Mouse (Mus musculus): ENCODE results near the gene Tex14.
"Not testable (repeated sequence)": the region's sequence is repeated elsewhere in the genome, so short reads cannot be mapped to it uniquely, and the experiment has no call there.

Tex14 gene

DNA sequence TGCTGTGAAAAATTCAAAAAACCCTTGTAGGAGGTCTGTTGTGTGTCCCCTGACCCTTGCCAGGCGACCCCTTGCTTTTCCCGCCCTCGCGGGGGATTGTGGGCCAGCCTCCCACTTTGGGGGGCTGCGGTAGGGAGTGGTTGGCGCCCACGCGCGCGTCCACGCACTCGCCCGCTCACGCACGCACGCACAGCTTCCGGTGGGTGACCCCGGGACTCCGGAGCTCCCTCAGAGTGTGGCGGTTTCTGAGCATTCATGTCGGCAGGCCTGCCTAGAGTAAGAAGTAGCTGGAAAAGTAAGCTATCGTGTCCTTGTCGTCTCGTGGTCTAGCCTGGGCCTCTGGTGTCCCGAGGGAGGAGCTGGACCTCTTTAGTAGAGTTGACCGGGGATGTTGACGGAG lies at the start of gene Tex14, which contains the start of gene Rad51c:
TSS of gene Tex14 (plus strand) at position 190 of the 400 bp plus-strand sequence.
TSS of gene Rad51c (minus strand) at position 79 of the 400 bp plus-strand sequence.
- in situ Hi-C loops (cut with MboI, MseI) = no loop called here

DNA sequence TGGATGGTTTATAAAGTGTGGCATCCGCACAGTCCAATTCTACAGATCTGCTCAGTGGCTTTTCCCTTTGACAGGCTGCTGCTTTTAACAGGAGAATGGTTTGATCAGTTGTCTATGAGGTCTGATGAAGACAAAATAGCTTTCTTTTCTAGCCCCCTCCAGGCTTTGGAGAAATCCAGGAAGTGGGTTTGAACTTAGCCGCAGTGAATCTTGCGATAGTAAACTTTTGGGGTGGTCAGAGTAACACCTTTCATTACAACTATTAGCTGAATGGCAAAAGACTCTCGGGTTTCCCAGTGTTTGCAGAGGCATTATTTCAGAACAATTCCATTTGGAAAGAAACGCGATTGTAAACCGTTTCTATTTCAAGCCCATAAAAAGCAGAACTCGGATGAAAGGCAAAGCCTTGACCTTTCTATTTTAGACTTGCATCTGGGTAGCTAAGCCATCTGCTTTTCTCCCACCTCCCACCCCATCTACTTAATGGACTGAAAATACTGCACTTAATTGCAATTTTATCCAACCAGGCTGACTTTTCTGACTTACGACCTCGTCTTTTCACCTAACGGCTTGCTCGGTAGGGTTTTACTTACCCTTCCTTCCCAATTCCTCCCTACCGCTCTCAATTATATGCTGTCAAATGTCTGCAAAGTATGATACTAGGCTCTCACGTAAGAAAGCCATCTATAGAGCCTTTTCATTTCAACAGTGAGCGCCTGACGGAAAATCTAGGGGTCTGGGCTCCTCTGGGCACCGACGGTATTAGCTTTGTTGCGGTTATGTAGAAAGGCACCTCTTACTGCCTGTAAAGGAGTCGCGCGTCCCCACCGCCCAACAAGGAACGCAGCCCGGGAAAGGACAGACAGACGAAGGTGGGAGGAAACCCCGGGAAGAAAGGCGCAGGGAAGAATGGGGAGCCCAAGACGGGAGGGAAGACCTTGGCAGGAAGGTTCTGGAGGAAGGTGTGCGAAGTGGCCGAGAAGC lies 47.3 kb upstream of the Tex14 start:
- in situ Hi-C loops (cut with MboI, MseI) = no loop called here

DNA sequence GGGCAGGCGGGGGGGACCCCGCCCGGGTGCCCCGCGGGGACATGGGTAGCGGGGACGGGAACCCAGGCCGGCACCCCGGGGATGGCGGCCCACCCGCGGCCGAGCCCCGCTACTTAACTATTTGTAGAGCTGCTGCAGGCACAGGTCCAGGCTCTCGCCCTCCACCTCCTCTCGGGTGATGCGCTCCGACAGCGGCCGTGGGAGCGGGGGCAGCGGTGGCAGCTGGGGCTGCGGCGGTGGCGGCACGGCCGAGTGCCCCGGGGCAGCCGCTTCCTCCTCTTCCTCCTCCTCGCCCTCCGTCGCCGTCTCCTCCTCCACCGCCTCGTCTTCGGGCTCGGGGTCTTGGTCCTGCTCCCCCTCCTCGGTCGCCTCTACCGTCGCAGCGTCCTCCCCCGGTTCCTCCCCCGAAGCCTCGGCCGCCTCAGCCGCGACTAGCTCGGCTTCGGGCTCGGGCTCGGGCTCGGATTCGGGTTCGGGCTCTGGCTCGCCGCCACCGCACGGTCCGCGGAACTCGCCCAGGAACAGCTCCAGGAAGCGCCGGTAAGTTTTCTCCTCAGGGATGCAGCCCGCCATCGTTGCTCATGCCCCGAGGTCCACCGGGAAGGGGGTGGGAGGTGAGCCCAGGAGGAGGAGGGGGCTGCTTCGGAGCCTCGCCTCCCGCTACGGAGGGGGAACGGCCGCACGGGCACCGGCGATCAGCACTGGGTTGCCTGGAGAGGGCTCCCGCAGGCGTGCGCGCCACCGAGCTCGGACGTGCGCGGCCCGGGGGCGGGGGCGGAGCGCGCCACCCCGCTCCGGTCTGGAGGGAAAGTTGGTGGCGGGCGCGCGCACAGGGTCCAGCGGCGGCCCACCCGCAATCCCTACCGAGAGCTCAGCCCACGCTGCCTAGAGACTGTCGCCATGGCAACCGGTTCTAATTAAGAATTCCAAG lies 46.3 kb upstream of the Tex14 start, which contains the start of gene Ppm1e:
TSS of gene Ppm1e (minus strand) at position 693 of the 931 bp plus-strand sequence.
- in situ Hi-C loops (cut with MboI, MseI) = no loop called here

DNA sequence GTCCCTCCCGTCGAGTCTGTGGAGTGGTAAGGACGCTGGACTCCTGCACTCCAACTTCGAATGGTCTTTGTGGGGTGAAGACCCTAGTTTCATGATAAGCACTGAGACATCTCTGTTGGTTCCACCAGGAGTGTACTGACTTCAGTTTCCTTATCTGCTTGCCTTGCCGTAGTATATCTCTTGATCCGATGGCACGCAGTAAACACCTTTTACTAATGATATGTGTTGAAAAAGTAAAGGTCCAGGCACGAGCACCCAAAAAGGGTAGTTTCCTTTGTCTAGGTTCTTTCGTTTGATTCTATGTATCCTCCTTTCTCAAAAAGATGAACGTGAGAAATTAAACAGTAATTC lies 45.6 kb upstream of the Tex14 start:
- in situ Hi-C loops (cut with MboI, MseI) = no loop called here

DNA sequence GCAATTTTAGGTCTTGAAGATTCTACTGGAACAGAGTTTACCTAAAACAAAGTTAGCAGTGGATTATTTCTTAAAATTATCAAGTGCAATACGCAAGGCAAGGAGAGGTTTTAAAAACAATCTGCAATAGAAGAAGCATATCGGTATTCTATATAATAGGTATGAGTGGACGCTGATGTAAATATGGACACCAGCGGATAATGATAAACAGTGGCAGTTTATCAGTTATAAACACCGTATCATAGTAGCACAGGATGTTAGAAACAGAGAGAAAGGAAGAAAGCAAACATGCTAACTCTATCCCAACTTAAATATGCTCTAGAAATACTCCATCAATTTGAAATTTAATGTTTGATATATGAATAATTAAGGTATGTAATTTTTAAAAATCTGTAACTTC lies 39.7 kb upstream of the Tex14 start:
- in situ Hi-C loops (cut with MboI, MseI) = no loop called here

DNA sequence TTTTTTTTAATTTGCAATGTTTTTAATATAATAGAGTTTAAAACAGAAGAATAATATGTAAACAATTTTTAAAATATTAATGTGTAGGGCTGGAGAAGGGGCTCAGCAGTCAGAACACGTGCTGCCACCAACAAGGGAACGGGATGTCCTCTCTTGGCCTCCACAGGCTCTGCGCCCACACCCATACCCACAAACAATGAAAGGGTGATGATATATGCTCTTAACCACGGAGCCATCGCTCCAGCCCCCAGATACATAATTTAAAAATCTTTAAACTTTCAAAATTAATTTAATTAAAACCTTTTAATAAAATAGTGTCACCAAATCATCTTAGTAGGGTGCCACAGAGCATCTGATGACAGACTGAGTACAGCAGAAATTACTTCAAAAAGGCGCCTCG lies 37.8 kb upstream of the Tex14 start:
- in situ Hi-C loops (cut with MboI, MseI) = no loop called here

DNA sequence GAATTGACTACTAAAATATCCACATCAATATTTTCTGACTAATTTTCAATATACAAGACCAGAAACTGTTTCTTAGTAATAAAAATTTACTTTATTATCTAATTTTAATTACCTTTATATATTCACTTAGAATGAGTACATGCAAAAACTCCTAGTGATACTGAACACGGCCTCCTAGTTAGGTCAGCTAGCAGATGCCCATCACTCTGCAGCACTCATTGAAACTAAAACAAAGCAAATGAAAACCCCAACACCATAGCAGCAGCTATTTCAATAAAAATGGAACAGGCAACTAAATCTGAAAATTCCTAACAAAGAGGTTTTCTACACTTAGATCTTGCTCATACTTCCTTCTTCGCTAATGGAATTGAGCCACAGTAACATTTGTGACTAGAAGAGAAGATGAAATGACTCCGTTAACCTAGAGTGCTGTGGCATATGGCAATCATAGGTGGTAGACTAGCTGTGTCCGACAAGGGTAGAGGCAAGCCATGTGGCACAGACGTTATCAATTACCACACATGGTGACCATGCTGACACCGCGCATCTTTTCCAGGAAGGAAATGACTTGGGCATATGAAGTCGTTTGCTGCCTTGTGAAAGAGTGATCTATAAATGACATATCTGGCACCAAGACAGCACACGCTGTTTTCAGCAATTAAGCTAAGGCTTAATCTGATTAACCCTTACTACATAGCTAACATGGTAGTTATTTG lies 36.8 kb upstream of the Tex14 start:
- in situ Hi-C loops (cut with MboI, MseI) = no loop called here

DNA sequence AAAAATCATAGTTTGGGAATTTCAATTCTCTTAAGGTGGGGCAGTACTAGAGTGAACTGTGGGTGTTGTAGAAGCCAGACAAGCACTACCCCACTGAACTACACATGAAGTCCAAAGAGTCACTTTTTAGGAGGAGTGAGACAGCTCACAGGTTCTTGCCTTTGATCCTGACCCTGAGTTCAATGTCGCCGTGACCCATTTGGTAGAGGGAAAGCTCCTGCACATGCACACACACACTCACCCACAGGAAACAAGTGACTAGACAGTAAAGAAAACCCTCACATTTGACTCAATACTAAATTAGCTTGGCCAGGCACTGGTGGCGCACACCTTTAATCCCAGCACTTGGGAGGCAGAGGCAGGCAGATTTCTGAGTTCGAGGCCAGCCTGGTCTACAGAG lies 20.3 kb upstream of the Tex14 start:
- in situ Hi-C loops (cut with MboI, MseI) = loop anchor here (5.0 kb wide), 1 partner anchor 87 kb away; no protein-coding TSS in a partner anchor

DNA sequence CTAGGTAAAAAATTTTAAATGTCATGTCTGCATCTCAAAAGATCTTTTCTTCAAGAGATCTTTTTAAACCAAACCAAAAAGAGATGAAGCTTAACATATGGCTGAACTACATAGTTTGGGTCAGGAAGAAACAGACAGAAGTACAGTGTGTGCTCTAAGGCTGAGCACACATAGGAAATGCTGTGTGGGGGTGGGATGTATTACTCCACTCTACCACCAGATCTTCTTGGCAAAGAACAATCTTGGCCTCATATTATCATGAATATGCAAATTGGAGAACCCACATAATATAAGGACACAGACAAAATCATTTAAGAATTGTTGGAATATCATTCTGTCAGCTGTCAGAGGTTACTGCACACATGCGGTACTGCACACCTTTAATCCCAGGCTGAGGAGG lies 19.2 kb upstream of the Tex14 start:
- in situ Hi-C loops (cut with MboI, MseI) = no loop called here

DNA sequence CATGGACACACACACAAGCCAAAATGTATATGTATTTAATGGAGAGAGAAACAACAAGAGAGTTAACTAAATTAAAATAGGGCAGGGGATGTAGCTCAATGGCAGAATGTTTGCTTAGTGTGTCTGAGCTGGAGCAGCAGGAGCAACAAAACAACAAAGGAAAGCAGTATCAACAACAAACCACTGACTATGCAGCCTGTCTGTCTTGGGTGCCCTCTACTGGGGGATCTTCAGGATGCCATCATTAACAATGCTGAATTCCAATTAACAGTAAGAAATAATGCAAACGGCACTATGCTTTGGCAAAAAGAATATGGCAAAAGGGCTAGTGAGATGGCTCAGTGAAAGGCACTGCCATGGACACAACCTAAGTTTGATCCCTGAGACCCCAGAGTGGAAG lies 11.0 kb upstream of the Tex14 start:
- in situ Hi-C loops (cut with MboI, MseI) = no loop called here

DNA sequence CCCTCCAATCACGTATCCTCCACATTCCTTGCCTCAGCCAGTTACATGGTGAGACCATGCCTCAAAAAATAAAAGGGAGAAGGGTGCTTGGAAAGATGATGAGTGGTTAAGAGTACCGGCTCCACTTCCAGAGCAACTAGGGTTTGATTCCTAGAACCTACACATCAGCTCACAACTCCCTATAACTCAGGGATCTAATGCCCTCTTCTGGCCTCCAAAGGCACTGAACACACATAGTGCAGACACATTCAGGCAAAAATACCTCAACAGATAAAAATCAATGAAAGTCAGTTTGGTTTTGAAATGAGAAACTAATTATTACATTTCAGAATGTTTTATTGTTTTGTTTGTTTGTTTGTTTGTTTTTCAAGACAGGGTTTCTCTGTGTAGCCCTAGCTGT lies 6.5 kb upstream of the Tex14 start:
- in situ Hi-C loops (cut with MboI, MseI) = no loop called here

DNA sequence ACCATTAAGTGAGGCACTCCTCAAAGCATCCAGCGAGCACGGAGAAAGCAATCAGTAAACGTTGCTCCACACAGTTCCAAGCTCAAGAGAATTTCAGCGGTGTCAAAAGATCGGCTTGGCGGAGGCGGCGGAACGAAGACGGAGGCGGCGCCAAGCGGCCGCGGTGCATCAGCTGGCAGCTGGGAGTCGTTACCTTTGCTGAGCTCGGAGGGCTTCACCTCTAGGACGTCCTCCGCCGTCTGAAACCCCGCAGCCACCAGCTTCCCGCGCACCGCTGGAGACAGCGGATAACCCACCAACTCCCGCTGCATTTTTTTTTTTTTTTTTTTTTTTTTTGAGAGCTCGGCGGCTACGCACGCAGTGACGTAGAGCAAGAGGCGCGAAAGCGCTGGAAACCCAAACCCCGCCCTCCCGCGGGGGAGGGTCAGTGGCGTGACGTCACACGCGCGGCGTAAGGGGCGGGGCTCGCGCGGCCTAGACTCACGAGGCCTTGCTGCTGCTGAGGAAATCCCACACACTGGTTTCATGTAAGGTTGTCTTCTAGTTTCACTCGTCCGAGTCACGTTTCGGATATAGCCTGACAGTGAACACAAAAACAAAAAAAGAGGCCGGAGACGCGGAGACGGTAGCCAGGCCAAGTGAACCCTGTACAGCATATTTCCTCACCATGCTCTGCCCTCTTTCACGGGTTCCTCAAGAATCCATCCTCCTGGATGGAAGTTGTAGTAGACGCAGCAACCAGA lies 583 bp upstream of the Tex14 start:
- in situ Hi-C loops (cut with MboI, MseI) = no loop called here

DNA sequence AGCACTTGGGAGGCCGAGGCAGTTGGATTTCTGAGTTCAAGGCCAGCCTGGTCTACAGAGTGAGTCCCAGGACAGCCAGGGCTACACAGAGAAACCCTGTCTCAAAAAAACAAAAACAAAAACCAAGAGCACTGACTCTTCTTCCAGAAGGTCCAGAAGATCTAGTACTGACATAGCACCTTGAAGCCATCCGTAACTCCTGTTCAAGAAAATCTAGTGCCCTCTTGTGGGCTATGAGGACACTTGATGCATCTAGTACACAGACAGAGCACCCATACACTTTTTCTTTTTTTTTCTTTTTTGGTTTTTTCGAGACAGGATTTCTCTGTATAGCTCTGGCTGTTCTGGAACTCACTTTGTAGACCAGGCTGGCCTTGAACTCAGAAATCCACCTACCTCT lies 8.5 kb downstream of the Tex14 start:
- in situ Hi-C loops (cut with MboI, MseI) = not testable (repeated sequence)

DNA sequence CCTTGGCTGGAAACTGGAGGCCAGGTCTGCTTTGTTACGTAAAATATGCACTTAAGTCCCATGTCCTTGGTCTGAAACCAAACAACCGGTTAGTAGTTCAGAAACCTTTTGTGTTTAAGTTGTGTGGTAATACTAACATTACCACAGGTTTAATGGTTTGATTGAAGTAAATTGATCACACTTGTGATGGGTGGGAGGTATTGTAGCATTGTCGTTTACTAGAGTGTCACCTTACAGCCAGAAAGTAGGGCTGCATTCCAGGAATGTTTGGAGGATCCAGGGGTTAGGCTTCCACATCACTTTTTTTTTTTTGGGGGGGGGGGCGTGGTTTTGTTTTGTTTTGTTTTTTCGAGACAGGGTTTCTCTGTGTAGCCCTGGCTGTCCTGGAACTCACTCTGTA lies 11.3 kb downstream of the Tex14 start:
- in situ Hi-C loops (cut with MboI, MseI) = no loop called here

DNA sequence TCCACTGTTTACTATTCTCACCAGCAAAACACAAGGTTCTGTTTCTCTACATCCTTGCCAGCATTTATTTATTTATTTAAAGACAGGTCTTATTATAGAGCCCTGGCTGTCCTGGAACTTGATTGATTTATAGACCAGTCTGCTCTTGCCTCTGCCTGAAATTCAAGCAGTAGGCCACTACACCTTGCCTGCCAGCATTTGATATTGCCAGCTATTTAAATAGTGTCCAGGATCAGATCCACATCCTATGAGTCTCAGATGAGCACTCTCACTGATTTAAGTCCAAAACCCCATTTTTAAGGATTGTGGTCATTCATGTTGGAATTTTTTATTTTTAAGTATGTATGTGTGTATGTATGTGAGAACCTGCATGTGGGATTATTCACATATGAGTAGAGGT lies 16.0 kb downstream of the Tex14 start:
- in situ Hi-C loops (cut with MboI, MseI) = no loop called here

DNA sequence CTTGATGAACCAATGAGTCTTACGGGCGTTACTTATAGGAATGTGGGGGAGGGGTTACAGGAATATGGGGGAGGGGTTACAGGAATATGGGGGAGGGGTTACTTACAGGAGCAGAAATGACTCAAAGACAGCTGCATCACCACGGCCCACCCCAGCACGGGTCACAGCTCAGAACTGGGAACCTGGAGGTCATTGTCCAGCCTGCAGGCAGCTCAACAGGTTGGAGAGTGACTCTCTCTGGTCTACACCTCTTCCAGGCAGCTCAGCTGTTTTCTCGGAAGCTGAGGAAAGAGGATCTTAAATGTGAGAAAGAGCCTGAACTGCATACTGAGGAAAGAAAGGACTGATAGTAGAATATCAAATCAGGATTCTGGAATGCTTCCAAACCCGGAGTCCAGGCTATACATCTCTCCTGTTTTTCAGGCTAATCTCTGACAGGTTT lies 16.9 kb downstream of the Tex14 start:
- in situ Hi-C loops (cut with MboI, MseI) = no loop called here

DNA sequence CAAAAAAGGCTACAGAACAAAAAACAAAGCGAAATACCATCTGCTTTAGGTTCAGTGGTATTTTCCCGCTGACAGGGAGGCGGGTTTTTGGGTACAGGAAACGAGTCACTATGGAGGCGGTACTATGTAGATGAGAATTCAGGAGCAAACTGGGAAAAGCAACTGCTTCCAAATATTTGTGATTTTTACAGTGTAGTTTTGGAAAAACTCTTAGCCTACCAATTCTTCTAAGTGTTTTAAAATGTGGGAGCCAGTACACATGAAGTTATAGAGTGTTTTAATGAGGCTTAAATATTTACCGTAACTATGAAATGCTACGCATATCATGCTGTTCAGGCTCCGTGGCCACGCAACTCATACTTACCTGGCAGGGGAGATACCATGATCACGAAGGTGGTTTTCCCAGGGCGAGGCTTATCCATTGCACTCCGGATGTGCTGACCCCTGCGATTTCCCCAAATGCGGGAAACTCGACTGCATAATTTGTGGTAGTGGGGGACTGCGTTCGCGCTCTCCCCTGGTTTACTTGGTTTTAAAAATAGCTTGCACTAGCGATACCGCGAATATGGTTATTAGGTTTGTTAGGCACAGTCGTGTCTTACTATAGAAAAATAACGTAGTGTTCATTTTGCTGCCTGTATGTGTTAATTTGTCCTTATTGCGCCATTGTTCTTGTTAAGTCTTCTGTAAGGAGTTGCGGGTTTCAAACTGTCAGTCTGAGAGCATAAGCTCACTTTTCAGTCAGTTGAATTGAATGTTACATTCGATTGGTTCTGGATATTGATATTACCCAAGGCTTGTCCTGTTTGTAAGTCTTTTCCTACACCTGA lies 17.9 kb downstream of the Tex14 start:
- in situ Hi-C loops (cut with MboI, MseI) = no loop called here

DNA sequence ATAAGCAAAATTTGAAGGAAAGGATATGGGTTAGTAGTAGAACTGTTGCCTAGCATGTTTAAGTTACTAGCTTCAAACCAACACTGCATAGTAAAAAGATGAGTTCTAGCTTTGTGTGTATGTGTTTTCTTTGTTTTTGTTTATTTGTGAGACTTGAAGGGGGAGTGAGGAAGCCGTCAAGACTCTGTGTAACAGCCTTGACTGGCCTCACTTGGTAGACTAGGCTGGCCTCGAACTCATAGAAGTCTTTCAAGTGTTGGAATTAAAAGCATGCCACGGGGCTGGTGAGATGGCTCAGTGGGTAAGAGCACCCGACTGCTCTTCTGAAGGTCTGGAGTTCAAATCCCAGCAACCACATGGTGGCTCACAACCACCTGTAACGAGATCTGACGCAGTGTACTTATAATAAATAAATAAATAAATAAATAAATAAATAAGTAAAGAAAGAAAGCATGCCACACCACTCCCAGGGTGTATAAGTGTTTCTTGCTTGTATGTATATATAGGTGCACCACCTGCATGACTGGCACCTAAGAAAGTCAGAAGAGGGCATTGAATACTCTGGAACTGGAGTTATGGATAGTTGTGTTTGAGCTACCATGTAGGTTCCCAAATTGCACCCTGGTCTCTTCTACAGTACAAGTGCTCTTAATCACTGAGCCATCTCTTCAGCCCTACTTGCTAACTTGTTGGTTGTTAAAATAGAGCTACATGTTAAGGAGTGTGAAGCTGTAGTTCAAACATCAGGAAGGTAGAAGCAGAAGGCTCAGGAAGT lies 18.9 kb downstream of the Tex14 start:
- in situ Hi-C loops (cut with MboI, MseI) = no loop called here

DNA sequence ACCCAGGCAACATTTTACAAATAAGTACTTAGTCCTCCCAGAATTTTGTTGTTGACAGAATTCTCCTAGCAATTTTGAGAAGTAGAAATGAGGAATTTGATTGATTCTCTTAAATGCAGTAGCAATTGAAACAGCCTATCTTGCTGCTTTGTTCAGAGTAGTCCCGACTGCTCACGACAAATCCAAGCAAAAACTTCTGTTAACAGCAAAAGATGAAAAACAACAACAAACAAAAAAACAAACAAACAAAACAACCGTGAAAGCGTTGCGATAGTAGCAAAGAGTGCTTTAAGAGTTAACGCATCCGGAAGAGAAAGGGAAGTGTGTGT lies 21.2 kb downstream of the Tex14 start:
- in situ Hi-C loops (cut with MboI, MseI) = no loop called here
